Mouse (Mus musculus) testis, adult 2 months (tissue): Measurements from ENCODE around the gene Wfdc3.

Experiments used
- CTCF ChIP-seq: fragments of 200-500 bp; IDR thresholded peaks from 2 replicates; pipeline ENCODE4 v1.5.1; 2012; ENCODE audit warnings: low read depth, mild to moderate bottlenecking, inconsistent platforms, low read length, moderate library complexity; ENCODE audit not compliant: control insufficient read depth, insufficient read depth, insufficient replicate concordance
- POLR2A ChIP-seq: fragments of 200-500 bp; IDR thresholded peaks from 2 replicates; pipeline ENCODE4 v1.6.1; 2012; ENCODE audit warnings: low read depth, mild to moderate bottlenecking, inconsistent platforms, low read length, moderate library complexity; ENCODE audit not compliant: control insufficient read depth

DNA sequence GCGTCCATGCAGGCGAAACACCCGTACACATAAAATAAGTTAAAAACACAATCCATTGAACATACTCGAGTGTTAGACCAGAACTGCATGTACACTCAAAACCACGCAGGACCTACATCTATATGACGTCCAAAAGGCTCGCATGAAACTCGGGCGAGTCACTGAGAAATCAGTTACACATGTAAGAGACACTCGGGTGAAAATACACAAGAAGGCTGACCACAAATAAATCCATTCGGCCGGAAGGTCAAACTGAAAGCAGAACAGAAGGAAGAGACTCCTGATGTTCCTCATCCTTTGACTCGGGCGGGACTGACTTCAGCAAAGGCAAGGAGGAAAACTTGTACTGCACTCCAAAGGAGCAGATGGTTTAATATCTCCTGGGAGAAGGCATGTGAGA is 39.7 kb downstream of the Wfdc3 start:
- TF ChIP-seq CTCF = no peak
- TF ChIP-seq POLR2A = no peak
